Mouse (Mus musculus) thymus, postnatal 14 days (tissue): ENCODE data around the gene Gm47791.

Experiments
- DNase-seq: peaks from one replicate; pipeline ENCODE4 v3.0.0; 2021

The Gm47791 gene

DNA sequence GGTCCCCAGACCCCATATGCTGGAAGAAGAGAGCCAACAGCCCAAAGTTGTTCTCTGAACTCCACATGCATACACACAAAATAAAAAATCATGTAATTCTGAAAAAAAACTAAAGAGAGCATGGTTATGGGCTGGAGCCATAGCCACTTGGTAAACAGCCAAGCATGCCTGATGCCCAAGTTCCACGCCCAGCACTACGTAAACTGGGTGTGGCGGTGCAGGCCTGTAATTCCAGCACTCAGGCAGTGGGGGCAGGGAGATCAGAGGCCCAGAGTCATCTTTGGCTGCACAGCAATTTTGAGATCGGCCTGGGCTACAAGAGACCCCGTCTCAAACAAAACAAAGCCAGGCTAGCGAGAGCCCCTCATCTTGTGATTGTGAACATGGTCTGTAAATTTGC lies 14.5 kb upstream of the Gm47791 start:
- no peak for DNase-seq

DNA sequence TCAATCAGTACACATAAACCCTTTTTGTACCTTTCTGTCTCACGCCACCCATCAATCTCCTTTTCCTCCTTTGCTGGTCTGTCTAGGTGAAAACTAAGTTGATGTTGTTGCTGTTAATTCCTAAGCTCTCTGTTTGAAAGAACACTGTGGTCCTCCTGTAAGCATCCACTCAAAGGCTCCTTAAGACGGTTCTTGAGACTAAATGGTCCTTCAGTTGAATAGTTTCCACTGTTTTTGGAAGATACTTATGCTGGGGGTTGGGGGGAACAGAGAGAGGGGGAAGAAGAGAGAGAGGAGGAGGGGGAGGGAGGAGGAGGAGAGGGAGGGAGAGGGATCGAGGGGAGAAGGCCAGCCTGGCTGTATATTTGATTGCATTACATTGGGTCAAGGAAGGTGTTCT lies 12.5 kb upstream of the Gm47791 start:
- DNase-seq = no peak

DNA sequence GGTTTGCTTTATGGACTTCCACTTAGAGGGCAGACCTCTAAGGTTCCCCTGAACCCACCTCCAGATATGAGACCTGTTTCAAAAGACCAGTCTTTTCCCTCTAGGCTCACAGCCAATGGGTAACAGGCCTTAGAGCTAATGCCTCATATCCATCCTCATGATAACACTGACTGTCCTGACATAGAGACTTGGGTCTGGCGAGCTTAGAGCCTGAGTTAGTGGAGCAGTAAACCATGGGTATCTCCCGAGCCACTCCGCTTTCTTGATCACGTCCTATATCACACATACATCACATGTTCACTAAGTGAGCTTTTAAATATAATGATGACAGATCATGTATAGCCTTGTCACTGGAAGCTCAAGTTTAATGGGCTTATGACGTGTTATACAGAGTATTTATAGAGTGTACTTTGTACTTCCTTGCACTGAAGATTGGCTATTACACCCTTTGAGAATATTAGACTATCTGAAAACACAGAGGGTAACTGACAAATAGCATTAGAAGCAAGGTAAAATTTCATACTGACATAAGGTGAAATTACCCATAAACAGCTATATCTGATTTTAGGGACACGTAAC lies 8.4 kb upstream of the Gm47791 start:
- no peak for DNase-seq

DNA sequence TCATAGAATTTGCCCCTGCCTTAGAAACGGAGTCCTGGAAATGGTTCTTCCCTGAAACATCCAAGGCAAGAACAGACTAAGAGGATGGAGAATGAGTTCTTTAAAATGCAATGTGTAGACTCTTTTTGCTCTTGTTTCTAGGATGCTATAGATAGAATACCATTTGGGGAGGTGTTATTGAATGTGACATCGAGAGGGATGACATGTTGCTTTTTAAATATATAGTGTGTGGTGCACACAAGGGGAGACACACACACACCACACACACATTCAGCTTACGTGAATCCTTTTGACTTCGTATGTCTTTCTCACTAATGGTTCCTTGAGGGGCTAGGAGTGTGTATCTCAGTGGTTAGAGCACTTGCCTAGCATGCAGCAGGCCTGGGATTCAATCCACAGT lies 4.2 kb upstream of the Gm47791 start:
- DNase-seq = no peak

DNA sequence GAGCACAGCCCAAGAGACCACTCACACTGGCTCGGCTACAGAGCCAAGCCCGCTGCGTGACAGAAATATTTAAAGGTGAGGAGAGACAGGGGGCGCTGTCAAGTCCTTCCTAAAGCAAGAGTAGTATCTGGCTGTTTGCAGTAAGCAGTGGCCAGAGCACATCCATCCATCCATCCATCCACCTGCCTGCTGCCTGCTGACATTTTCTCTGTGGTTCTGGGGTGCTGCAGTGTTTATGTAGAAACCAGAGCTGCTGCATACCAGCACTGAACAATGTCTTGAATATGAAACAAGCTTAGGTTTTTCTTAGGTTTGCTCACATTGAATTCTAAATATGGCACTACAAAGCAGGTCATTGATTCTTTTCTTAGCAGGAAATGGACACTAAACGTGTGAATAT lies 2.2 kb upstream of the Gm47791 start:
- DNase-seq = no peak

DNA sequence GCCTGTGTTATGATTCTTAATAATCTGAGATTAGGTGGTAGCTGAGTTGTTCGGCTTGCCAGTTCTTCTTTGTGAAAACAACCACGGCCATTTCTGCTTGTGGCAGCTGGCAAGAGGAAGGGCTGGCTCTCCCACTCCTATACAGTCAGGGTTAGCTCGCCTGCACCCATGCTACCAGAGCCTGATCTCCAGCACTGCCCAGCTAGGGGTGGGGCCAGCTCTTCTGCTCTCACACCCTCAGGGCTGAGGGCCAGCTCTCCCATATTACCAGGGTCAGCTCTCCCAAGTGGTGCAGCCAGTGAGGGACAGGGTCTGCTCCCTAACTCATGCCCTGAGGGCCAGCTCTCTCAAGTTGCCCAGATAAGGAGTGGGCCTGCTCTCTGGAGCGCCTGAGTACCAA lies 1.4 kb upstream of the Gm47791 start:
- DNase-seq = no peak

DNA sequence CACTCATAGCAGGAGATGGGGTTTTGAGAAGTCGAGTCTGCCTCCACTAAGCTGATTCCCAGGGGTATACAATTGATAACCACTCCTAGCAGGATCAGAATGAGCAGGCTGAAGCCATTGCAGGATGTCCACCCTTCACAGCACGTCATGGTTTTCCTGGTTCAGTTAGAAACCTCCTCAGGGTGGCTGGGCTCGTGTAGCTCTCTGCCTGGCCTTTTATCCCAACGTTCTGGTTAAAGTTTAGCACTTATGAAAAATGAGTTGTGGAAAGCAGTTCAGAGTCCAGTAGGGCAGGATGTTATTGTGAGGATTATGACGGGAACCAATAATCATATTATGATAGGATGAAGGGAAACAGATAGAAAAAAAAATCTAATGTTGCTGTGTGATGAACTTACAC lies 2.8 kb downstream of the Gm47791 start, which contains the start of gene Tm4sf20:
TSS of gene Tm4sf20 (minus strand) at position 193 of the 400 bp plus-strand sequence.
- DNase-seq = no peak

DNA sequence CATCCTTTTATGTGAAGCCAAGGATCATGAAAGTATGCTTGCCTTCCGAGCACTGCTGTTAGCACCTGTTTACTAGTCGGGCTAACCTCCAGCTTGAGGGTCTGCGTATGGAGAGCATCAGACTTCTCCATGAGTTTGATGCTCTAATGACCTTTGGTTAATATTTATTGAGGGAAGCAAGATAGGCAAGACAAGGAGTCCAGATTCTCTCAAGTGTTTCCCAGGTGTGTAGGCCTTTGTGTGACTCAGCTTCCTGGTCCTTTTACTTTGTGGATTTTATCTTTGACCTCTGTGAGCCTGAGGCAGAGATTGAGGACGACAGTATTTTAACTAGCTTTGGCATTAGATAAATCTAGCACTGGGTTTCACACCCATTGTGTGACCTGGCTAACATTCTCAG lies 4.4 kb downstream of the Gm47791 start:
- no peak for DNase-seq

DNA sequence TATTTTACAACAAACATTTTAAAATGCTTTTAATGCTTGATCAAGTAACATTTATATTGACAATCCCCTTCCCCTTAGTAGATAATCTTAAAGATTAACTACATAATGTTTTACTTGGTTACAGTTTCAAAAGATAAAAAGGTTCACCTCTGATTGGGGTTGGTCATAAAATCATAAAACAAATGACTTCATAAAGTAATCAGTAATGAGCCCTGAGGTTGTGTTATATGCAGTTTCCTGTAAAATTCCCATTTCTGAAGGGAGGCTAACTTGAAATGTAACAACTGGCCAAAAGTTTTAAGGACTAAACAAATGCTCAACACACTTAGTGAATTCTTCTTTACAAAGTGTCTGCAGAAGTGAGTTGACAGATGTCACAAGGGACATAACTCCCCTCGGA lies 4.8 kb downstream of the Gm47791 start:
- no peak for DNase-seq

DNA sequence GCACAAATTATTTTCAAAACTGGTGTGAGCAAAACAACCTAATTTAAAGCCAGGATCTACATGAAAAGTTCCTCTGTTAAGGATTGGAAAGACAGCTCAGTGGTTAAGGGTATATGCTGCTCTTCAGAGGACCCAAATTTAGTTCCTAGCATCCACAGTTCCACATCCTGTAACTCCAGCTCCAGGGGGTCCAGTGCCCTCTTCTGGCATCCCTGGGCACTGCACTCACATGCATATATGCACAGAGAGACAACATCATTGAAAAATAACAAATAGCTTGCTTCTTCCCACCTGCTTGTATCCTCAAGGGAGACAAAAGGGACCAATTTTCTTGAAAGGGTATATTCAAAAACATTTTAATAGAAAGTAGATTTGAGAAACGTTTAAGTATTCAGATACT lies 8.8 kb downstream of the Gm47791 start:
- DNase-seq = no peak

DNA sequence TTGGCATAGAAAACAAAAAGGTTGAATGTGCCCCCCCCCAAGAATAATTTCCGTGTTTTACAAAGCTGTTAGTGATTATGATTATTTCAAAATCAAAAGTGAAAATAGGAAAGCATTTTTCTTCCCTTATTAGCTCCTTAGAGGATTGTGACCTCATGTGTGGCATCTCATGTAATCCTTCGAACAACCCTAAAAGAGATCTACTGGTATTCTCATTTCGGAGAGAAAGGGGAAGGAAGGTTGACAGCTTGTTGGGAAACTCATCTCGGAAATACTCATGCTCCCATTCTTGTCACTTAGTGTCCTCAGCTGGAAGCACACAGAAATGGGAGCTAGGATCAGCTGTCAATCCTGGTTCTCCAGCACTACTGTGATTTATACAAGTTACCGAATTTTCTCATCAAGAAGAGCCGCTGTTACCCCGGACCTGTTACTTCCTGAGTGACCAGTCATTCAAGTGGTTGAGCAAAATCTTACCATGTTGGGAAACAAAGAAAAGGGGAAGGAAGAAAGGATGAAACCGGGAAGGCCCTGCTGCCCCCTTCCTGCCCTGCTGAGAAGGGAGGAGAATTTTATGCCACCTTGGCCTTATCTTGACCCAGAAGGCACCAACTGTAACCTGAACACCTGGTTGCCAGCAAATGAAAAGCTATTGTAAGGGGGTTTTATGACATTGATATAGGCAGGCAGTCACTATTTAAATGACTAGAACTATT lies 9.4 kb downstream of the Gm47791 start:
- DNase-seq = no peak

DNA sequence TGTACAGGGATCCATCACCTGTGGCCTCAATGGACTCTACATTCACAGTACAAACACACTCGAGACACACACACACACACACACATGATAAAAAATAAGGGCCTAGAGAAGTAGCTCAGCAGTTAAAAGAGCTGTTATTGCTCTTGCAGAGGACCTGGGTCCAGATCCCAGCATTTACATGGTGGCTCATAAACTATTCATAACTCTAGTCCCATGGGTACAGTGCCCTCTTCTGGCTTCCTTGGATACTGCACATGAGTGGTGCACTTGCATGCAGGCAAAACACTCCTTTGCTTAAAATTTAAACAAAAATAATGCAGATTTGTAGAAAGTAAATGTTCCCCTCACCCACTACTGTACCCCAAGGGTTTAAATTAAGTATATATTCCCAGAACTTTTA lies 11.5 kb downstream of the Gm47791 start:
- DNase-seq = peak; percentile 6

DNA sequence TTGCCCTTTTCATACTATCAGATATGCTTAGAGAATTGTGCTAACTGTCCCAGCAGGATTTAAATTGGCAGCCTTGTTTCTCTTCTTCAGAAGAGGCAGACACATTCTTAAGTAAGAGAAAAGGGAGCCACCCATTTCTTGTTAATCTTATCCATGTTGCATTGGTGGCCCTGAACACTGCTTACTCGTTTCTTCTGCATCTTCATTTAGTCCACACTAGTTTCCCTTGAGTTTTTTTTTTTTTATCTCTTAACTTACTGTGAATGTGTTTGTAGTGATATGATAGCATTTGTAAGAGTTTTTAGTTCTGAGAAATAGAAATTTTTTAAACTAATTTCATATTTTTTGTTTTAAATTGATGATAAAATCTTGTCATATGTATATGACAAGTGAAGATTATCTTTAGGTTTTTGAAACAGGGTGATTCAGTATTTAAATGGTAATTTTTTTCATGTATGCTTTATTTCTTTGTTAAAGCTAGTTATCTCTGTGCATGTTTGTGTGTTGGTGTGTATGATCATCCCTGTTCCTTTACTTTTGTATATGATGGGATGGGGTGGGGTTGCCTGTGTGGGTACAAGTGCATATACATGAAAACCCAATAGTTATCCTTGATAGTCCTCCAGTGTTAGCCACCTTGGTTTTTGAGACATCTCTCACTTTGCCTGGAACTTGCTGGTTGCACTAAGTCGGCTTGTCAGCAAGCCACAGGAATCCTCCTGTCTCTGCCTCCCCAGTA lies 23.2 kb downstream of the Gm47791 start:
- DNase-seq = no peak

DNA sequence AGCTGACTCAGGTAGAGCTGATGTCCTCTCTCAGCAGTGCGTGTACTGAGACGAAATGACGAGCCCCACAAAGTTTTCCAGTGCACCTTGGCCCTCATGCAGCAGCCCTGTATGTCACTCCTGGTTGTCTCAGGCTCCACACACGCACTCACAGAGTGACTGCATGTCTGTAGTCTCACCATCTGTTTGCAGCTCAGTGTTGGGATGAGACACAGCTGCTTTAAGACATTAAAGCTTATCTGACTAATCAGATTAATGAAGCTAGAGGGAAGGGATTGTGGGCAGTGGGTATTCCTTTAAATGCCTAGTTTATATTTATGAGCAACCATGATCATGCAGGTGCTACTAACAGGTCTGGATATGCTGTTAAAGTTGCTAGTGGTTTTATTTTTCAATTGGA lies 24.6 kb downstream of the Gm47791 start:
- DNase-seq = no peak

DNA sequence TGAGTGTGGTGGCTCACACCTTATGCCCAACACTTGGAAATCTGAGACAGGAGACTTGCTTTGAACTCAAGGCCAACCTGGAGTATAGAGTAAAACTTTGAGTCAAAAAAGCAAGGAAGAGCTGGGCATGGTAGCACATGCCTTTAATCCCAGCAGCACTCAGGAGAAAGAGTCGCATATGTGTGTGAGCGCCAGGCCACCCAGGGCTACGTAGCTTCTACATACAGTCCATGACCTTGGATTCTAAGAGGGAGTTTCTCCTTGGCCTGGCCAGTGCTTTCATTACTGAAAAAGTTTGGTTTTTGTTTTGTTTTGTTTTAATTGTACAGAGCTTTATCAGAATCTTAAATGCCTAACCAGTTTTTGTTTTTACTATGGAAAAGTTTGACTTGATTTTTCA lies 27.1 kb downstream of the Gm47791 start:
- DNase-seq = no peak

DNA sequence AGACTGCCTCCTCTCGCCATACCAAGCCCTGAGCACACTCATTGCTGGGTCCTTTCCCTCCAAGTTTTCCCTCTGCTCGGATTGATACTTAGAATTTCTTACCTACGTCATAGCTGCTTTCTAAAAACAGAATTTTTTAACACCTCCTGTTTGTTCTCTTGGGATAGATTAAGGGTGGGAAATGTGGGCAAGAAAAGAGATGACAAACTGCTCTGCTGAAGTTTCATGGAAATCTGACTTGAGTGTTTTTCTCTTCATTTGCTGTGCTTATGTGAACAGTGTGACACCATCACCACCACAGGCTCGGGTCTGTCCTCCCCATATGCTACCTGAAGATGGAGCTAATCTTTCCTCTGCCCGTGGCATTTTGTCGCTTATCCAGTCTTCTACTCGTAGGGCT lies 29.5 kb downstream of the Gm47791 start:
- no peak for DNase-seq

DNA sequence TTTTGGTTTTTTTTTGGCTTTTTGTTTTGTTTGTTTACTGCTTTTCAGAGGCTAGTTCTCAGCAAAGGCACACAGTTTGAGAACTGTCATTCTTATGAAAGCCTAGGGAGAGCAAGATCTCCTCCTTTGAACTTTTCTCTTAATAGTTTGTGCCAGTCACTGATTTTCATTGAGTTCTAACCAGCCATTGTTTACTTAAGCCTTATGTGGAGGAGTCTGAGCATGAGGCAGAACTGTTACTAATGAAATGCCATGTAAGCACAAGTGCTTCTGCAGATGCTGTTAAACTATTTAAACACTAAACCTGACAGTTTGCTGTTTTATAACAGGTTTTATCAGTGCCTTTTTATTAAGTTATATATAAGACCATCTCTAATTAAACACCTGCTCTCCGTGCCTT lies 33.0 kb downstream of the Gm47791 start:
- DNase-seq = no peak

DNA sequence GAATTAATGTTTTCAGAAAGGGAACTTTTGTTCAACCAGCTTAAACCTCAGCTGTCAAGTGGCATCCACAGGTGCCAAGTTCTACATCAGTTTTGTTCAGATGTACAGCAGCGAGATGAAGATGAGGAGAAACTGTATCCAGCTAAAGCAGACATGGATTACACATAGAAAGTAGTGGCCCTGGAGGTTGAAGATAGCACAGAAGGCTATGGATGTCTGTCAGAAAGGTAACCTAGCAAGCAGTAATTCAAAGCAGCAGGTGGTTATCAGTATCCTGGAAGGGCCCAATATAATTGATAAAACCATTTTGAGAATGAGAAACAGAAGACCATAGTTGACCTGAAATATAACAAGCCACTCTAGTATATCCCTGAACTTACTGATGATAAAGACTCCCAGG lies 37.7 kb downstream of the Gm47791 start:
- DNase-seq = no peak

DNA sequence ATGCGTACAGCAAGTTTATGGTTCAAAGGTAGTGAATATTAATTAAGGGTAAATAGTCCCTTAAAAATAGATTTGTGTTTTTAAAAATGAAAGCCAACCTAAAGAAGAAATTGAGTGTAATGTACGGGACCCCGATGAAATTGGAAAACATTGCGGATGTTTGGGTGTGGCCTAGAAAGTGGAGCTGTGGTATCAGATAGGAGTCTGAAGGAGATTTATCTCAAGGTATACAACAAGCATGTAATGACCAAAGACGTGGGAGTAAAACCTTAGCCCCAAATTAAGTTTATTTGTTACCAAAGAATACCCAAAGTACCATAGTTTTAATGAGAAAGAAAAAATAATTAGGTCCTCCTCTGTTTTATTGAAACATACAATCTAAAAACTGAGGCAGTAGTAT lies 44.6 kb downstream of the Gm47791 start:
- DNase-seq = no peak

DNA sequence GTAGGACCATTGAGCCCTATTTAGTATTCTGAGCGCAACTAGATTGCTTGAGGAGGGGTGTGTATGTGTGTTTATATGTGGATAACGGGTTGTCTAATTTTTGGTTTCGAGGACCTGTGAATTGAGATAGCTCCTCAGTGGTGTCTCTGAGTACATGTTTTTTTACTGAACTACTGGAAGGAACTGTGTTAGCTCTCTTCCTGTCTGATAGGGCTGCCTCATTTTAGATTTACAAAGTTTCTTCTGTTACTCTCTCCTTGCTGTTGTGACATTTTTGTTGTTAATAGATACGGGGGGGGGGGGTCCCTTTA lies 45.2 kb downstream of the Gm47791 start:
- DNase-seq = no peak

DNA sequence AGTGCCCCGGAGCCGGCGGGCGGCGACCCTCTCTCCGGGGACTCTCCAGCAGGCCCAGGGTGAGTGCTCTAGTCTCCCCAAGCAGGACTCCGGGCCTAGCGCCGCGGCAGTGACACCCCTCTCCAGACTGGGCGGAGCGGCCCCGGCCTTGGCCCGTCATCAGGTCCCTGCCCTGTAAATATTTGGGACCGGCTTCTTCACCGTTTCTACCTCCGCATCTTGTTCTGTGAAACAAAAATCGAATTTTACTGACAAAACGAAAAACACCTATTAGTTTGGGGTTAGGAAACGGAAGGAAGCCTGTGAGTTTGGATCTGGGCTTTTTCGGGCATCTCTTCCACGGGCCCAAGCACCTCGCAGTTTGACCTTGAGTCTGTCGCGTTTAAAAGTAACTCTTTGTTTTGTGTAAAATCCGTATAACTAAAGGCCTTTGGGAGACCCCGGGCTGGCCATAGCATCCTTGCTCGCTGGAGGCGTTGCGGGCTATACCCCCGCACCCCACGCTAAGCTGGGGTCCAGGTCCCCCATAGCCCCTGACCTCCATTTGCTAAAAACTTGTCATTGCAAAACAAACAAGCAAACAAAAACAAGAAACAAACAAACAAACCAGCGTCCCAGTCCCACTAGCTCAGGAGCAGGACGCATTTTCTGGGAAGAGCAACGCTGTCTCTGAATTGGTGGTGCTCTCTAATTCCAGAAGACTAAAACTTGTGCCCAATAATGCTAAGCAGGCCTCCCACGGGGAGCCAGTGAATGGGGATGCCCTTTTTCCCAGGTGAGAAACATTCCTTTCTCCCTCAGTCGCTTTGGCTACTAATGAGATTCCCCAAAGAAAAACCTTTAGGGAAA lies 45.8 kb downstream of the Gm47791 start:
- no peak for DNase-seq

DNA sequence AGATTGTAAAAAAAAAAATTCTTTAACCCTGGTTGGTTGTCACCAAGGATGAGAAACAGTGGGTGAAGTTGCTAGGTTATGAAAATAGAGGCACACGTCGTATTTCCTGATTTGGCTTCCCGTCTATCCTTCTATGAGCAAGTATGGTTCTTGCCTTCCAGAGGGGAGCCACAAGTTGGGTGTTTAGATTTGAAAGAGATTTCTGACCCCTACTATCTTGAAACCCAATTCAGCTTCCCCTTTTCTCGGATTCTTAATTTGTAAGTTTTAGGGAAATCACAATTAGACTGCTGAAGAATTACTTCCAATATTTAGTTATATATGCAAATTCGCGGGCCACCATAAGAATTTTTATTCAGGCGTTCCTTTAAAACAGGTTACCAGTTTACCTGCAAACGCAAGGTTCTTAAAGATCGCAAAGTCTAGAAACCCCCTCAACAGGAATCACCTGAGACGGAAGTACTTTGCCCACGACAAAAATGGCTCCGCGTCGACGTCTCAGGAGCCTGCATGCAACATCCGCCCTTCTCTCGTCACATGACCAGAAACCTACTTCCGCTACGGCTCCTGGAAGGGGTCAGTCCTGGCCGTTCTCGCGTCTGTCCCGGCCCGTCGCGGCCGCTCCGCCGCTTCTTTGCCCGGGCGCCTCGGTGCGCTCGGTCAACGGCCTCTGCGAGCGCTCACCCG lies 46.6 kb downstream of the Gm47791 start, which contains the start of gene Mff:
TSS of gene Mff (plus strand) at position 552 of the 687 bp plus-strand sequence.
- DNase-seq = peak; percentile 93
